Mouse (Mus musculus): Measurements from ENCODE around the gene Smad6. TPM values are rescaled to one million over a fixed set of nuclear protein-coding genes. Genes with fewer than 3 reads are reported as not detected.

Gene Smad6
- polyA plus RNA-seq, 1 experiment from 2014 or later, result 1.6 TPM

- no peaks in the 10 kb centered on the region for H3K9me3 ChIP-seq (ENCODE audit: control insufficient read depth, low read length)
- no peak overlapping the region for H3K27ac ChIP-seq (ENCODE audit: low read depth, low read length)
- H3K4me1 ChIP-seq (ENCODE audit: control insufficient read depth, insufficient read depth, low read depth, low read length), result peaks cover 8% of the 10 kb centered on the region
- no peaks in the 10 kb centered on the region; the same call in 1 of the 2 replicates for H3K27me3 ChIP-seq (replicated peaks; ENCODE audit: control insufficient read depth, insufficient read depth, low read length)
- no peaks in the 10 kb centered on the region for H3K36me3 ChIP-seq (ENCODE audit: control insufficient read depth, insufficient read depth, low read length)
- H3K4me2 ChIP-seq (ENCODE audit: low read length), result no peak overlapping the region
- H3K9ac ChIP-seq (ENCODE audit: low read depth, low read length), result no peak overlapping the region
- no peak for ATAC-seq
- WGBS, result 88% methylated on average over 2 of the region's 2 CpGs
- H3K4me3 ChIP-seq (ENCODE audit: low read length), result no peak overlapping the region
Measured at GRCm38 (mm10) chr9:64051241-64051640, 29.4 kb upstream of the Smad6 start.

DNA sequence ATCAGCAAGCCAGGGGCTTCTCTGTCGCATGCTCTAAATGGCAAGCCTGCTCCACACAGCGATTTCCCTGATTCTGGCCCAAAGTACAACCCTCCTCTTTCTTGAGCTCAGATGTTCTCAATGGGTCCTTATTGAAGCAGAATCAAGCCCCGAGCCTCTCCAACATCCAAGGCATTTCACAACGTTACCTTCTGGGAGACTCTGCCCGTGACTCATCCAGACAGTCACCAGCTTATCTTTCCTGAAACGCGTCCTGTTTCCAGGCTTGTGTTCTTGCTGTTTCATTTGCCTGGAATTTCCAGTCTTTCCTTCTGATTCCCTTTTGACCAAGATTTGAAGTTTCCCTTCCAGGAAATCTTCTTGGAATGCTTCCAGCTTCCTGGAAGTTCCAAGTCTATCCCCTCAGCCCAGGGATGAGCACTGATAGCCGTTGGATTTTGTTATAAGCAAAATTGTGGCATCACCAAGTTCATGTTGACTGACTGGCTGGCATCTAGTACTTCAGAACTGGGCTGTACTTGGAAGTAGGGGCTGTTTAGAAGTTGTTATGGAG is 28.7 kb upstream of the Smad6 start:
- 41% methylated on average over 8 of the region's 8 CpGs for WGBS
- H3K4me3 ChIP-seq (ENCODE audit: low read length), result no peak overlapping the region

DNA sequence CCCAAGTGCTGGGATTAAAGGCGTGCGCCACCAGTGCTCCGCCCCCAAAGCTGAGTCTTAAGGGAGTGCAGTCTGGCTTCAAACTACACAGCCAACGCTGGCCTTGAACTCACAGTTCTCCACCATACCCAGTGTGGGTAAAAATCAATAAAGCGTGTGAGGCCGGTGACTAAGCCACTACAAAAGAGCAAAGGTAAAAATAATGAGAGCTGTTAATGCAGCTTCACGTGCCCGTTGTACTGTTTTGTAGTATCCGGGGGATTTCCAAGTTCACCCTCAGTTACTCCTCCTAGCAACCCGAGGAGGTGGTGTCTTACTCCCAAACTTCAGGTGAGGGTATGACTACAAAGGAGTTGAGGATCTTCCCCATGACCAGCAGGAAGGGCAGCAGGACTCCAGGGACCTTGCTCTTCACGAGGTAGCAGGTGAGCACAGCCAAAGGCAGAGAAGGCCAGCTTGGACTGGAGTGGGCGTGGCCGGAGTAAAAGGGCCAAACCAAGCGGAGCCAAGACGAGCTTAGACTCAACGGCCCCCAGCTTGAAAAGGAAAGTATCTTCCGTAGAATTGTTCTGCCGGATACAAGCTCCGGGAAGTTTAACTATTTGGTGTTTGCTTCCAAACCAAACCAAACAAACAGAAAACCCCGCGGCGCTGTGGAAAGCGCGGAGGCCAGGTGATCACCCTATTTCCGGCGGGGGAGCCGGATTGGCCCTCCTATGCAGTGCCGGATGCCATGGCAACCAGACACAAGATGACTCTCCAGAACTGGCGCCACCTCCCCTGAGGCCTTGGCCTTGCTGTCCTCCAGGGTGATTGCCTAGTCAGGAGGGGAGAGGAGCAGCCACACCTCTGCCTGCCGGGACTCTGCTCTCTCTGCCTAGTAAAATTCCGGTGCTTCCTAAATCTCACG is 27.9 kb upstream of the Smad6 start:
- peak overlapping the region; percentile 39; the same call in 1 of the 2 replicates for H3K27ac ChIP-seq (ENCODE audit: low read depth, low read length)
- peak; percentile 90 for ATAC-seq
- 12% methylated on average over 31 of the region's 32 CpGs for WGBS

More for the DNA sequence above, 28.7 kb upstream of the Smad6 start:
- no peak for ATAC-seq
- peaks cover 8% of the 10 kb centered on the region for H3K4me1 ChIP-seq (ENCODE audit: control insufficient read depth, insufficient read depth, low read depth, low read length)
- no peak overlapping the region for H3K27ac ChIP-seq (ENCODE audit: low read depth, low read length)
- no peaks in the 10 kb centered on the region for H3K9me3 ChIP-seq (ENCODE audit: control insufficient read depth, low read length)
- H3K27me3 ChIP-seq (replicated peaks; ENCODE audit: control insufficient read depth, insufficient read depth, low read length), result no peaks in the 10 kb centered on the region; the same call in 1 of the 2 replicates
- H3K9ac ChIP-seq (ENCODE audit: low read depth, low read length), result no peak overlapping the region
- peak overlapping the region; percentile 76 for H3K4me2 ChIP-seq (ENCODE audit: low read length)
- H3K36me3 ChIP-seq (ENCODE audit: control insufficient read depth, insufficient read depth, low read length), result no peaks in the 10 kb centered on the region

GRCm38 (mm10) chr9:64045117-64045890 is 23.4 kb upstream of the Smad6 start:
- Histone ChIP-seq H3K36me3 (ENCODE audit: control insufficient read depth, insufficient read depth, low read length) (no peaks in the 10 kb centered on the region), H3K9me3 (ENCODE audit: control insufficient read depth, low read length) (no peaks in the 10 kb centered on the region), H3K9ac (ENCODE audit: low read depth, low read length) (no peak overlapping the region), H3K4me1 (ENCODE audit: control insufficient read depth, insufficient read depth, low read depth, low read length) (peaks cover 7% of the 10 kb centered on the region), H3K4me3 (ENCODE audit: low read length) (no peak overlapping the region), H3K27me3 (replicated peaks; ENCODE audit: control insufficient read depth, insufficient read depth, low read length) (no peaks in the 10 kb centered on the region; the same call in 1 of the 2 replicates), H3K27ac (ENCODE audit: low read depth, low read length) (no peak overlapping the region), H3K4me2 (ENCODE audit: low read length) (no peak overlapping the region)
- 25% methylated on average over 14 of the region's 14 CpGs for whole genome bisulfite sequencing
- ATAC-seq, result peak; percentile 50; the same call in 1 of the 2 replicates

More for the DNA sequence above, 27.9 kb upstream of the Smad6 start:
- Histone ChIP-seq H3K4me1 (ENCODE audit: control insufficient read depth, insufficient read depth, low read depth, low read length) (peaks cover 10% of the 10 kb centered on the region), H3K9me3 (ENCODE audit: control insufficient read depth, low read length) (no peaks in the 10 kb centered on the region), H3K4me2 (ENCODE audit: low read length) (peak overlapping the region; percentile 76), H3K9ac (ENCODE audit: low read depth, low read length) (peak overlapping the region; percentile 55), H3K36me3 (ENCODE audit: control insufficient read depth, insufficient read depth, low read length) (no peaks in the 10 kb centered on the region), H3K27me3 (replicated peaks; ENCODE audit: control insufficient read depth, insufficient read depth, low read length) (no peaks in the 10 kb centered on the region; the same call in 1 of the 2 replicates), H3K4me3 (ENCODE audit: low read length) (peak overlapping the region; percentile 39)

GRCm38 (mm10) chr9:64044343-64044742 is 22.5 kb upstream of the Smad6 start:
- H3K4me3 ChIP-seq (ENCODE audit: low read length), result no peak overlapping the region
- no peak for ATAC-seq
- H3K27me3 ChIP-seq (replicated peaks; ENCODE audit: control insufficient read depth, insufficient read depth, low read length), result no peaks in the 10 kb centered on the region; the same call in 1 of the 2 replicates
- no peak overlapping the region for H3K9ac ChIP-seq (ENCODE audit: low read depth, low read length)
- H3K4me1 ChIP-seq (ENCODE audit: control insufficient read depth, insufficient read depth, low read depth, low read length), result 0 out of 2 replicates have a peak, but pooled peaks cover 2% of the 10 kb centered on the region
- no peak overlapping the region for H3K27ac ChIP-seq (ENCODE audit: low read depth, low read length)
- 75% methylated on average over 8 of the region's 8 CpGs for WGBS
- no peak overlapping the region for H3K4me2 ChIP-seq (ENCODE audit: low read length)
- no peaks in the 10 kb centered on the region for H3K9me3 ChIP-seq (ENCODE audit: control insufficient read depth, low read length)
- no peaks in the 10 kb centered on the region for H3K36me3 ChIP-seq (ENCODE audit: control insufficient read depth, insufficient read depth, low read length)

DNA sequence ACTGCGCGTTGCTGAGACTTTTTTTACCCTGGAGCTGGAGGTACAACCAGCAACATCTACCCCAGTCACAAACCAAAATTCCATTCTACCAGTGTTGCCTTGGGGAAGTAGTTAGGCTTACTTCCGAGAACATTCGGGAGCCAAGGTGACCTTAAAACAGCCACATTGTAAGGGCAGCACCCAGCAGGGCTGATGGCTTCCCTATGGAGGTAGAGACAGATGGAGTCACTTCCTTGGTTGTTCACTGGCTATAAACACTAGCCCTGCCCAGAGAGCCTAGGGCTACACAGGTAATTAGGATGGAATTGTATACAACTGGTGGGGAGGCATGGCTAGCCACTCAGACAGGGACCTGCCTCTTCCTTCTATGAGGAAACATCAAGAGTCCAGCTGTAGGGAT is 21.1 kb upstream of the Smad6 start:
- Histone ChIP-seq H3K27me3 (replicated peaks; ENCODE audit: control insufficient read depth, insufficient read depth, low read length) (no peaks in the 10 kb centered on the region; the same call in 1 of the 2 replicates), H3K9me3 (ENCODE audit: control insufficient read depth, low read length) (no peaks in the 10 kb centered on the region), H3K4me1 (ENCODE audit: control insufficient read depth, insufficient read depth, low read depth, low read length) (0 out of 2 replicates have a peak, but pooled peaks cover 2% of the 10 kb centered on the region), H3K4me2 (ENCODE audit: low read length) (no peak overlapping the region), H3K9ac (ENCODE audit: low read depth, low read length) (no peak overlapping the region), H3K27ac (ENCODE audit: low read depth, low read length) (no peak overlapping the region), H3K36me3 (ENCODE audit: control insufficient read depth, insufficient read depth, low read length) (no peaks in the 10 kb centered on the region), H3K4me3 (ENCODE audit: low read length) (no peak overlapping the region)
- 94% methylated on average over 4 of the region's 4 CpGs for WGBS
- ATAC-seq, result no peak

DNA sequence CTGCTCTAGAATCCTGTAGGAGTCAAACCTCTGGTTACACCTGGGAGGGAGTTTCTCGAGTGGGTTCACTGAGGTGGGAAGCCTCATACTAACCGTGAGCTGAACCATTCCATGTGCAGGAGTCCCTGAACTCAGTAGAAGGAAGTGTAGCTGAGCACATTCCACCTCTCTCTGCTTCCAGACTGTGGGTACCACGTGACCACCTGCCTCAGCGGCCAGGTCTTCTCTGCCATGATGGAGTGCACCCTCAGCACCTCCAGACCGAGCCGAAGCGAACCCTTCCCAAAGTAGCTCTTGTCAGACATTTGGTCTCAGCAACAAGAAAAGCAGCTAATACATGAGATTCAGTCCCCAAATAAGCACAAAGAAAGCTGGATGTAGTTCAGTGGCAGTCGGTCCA is 20.4 kb upstream of the Smad6 start:
- H3K36me3 ChIP-seq (ENCODE audit: control insufficient read depth, insufficient read depth, low read length), result no peaks in the 10 kb centered on the region
- H3K4me3 ChIP-seq (ENCODE audit: low read length), result no peak overlapping the region
- no peak overlapping the region for H3K4me2 ChIP-seq (ENCODE audit: low read length)
- WGBS, result 88% methylated on average over 8 of the region's 8 CpGs
- no peak for ATAC-seq
- H3K27ac ChIP-seq (ENCODE audit: low read depth, low read length), result no peak overlapping the region
- 0 out of 2 replicates have a peak, but pooled peaks cover 2% of the 10 kb centered on the region for H3K4me1 ChIP-seq (ENCODE audit: control insufficient read depth, insufficient read depth, low read depth, low read length)
- no peaks in the 10 kb centered on the region; the same call in 1 of the 2 replicates for H3K27me3 ChIP-seq (replicated peaks; ENCODE audit: control insufficient read depth, insufficient read depth, low read length)
- no peaks in the 10 kb centered on the region for H3K9me3 ChIP-seq (ENCODE audit: control insufficient read depth, low read length)
- no peak overlapping the region for H3K9ac ChIP-seq (ENCODE audit: low read depth, low read length)

- H3K36me3 ChIP-seq (ENCODE audit: control insufficient read depth, insufficient read depth, low read length), result no peaks in the 10 kb centered on the region
- H3K4me3 ChIP-seq (ENCODE audit: low read length), result no peak overlapping the region
- no peaks in the 10 kb centered on the region for H3K27me3 ChIP-seq (replicated peaks; ENCODE audit: control insufficient read depth, insufficient read depth, low read length)
- WGBS, result 84% methylated on average over 6 of the region's 6 CpGs
- no peaks in the 10 kb centered on the region for H3K9me3 ChIP-seq (ENCODE audit: control insufficient read depth, low read length)
- no peak for ATAC-seq
- H3K27ac ChIP-seq (ENCODE audit: low read depth, low read length), result no peak overlapping the region
- H3K4me1 ChIP-seq (ENCODE audit: control insufficient read depth, insufficient read depth, low read depth, low read length), result no peaks in the 10 kb centered on the region
- no peak overlapping the region for H3K9ac ChIP-seq (ENCODE audit: low read depth, low read length)
- no peak overlapping the region for H3K4me2 ChIP-seq (ENCODE audit: low read length)
Measured at GRCm38 (mm10) chr9:64029908-64030631, 8.2 kb upstream of the Smad6 start.
